Mouse (Mus musculus) hindbrain, embryonic 12.5 days (tissue): ENCODE results near the gene Fzd9. TPM values are rescaled to one million over a fixed set of nuclear protein-coding genes. Genes with fewer than 3 reads are reported as not detected.

Experiments
- ATAC-seq: fragments of 200-750 bp; cut with Nextera tagmentation; 2 replicates; pipeline ENCODE4 v1.8.0; 2017; ENCODE audit warnings: moderate TSS enrichment; ENCODE audit not compliant: low FRiP score
- H3K27ac ChIP-seq: fragments of 300-500 bp; sonication (generic); 2 replicates; pipeline ENCODE4 v1.5.1; 2016; ENCODE audit warnings: mild to moderate bottlenecking
- H3K27me3 ChIP-seq: fragments of 300-500 bp; sonication (generic); 2 replicates; pipeline ENCODE4 v1.6.1; 2016; ENCODE audit warnings: mild to moderate bottlenecking
- H3K36me3 ChIP-seq: fragments of 300-500 bp; sonication (generic); 2 replicates; pipeline ENCODE4 v1.6.1; 2016; ENCODE audit warnings: mild to moderate bottlenecking
- H3K4me1 ChIP-seq: fragments of 300-500 bp; sonication (generic); 2 replicates; pipeline ENCODE4 v1.6.1; 2016
- H3K4me2 ChIP-seq: fragments of 300-500 bp; sonication (generic); replicated peaks from 2 replicates; pipeline ENCODE4 v1.6.1; 2016; ENCODE audit warnings: mild to moderate bottlenecking
- H3K4me3 ChIP-seq: fragments of 300-500 bp; sonication (generic); 2 replicates; pipeline ENCODE4 v1.5.1; 2016; ENCODE audit warnings: mild to moderate bottlenecking
- H3K9ac ChIP-seq: fragments of 300-500 bp; sonication (generic); 2 replicates; pipeline ENCODE4 v1.6.1; 2016; ENCODE audit warnings: mild to moderate bottlenecking, moderate library complexity
- H3K9me3 ChIP-seq: fragments of 300-500 bp; sonication (generic); replicated peaks from 2 replicates; pipeline ENCODE4 v1.6.1; 2016; ENCODE audit warnings: mild to moderate bottlenecking
- WGBS: fragments of 180-500 bp; shearing (Covaris S2); methylation state at CpG from one replicate; pipeline ENCODE4 v1.1.7; 2016; 5-methylcytosine and 5-hydroxymethylcytosine counted together
- polyA plus RNA-seq: library from polyadenylated mRNA; unstranded; fragments of >200 nt; fragmentation: Nextera tagmentation; extraction: Ambion mirVana; gene quantifications from 2 replicates; pipeline ENCODE4 v1.2.1, GENCODE M21; 2016

Fzd9 gene
- 16.0 and 16.2 TPM in 2 replicates for polyA plus RNA-seq

DNA sequence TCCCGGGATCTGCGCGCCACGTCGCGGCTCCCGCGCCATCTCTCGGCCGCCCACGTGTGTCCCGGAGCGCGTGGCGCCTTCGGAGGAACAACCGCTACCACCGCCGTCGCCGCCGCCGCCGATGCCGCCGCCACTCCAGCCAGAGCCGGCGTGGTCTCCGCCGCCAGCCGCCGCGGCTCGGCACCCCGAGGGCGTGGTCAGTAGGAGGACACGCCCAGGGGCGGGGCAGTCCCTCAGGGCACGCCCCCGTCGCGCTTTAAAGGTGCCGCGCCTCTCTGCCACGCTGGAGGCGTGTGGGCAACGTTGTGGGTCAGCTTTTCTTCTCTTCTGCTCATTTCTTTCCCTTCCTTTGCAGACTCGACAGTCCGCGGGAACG, at the start of gene Fzd9:
TSS of gene Fzd9 (minus strand) at position 152 of the 376 bp plus-strand sequence.
- peak within 1 kb of the TSS; percentile 72 for H3K9ac ChIP-seq
- WGBS = 0% methylated on average over 42 of the region's 51 CpGs
- H3K27me3 ChIP-seq = peaks cover 20% of the 10 kb centered on the region
- H3K4me1 ChIP-seq = peaks cover 54% of the 10 kb centered on the region
- peak within 1 kb of the TSS; percentile 68 for H3K4me3 ChIP-seq
- ATAC-seq = peak; percentile 65
- peaks cover 13% of the 10 kb centered on the region for H3K36me3 ChIP-seq
- peaks cover 2% of the 10 kb centered on the region; the same call in 1 of the 2 replicates for H3K9me3 ChIP-seq
- peak within 1 kb of the TSS; percentile 94 for H3K4me2 ChIP-seq
- H3K27ac ChIP-seq = peak within 1 kb of the TSS; percentile 55

DNA sequence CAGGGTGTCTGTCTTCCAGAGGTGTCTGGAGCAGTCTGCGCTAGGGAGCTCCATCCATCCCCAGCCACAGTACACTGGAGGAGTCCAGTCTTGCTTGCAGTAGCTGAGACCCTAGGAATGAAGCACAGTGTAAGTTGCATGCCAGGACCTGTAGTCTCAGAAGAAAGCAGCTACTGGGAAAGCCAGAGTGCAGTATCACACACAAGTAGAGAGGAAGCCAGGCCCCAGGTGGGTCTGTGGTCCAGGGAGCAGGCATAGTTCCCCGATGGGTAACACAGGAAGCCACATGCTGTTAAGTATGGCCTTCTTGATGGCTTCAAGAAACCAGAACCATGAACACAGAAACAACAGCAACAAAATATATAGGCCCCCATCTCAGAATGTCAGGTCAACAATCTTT, 41.0 kb upstream of the Fzd9 start:
- Histone ChIP-seq H3K9ac (no peak overlapping the region), H3K9me3 (no peaks in the 10 kb centered on the region), H3K36me3 (no peaks in the 10 kb centered on the region), H3K27me3 (no peaks in the 10 kb centered on the region), H3K4me2 (no peak overlapping the region), H3K27ac (no peak overlapping the region), H3K4me1 (0 out of 2 replicates have a peak, but pooled peaks cover 5% of the 10 kb centered on the region), H3K4me3 (no peak overlapping the region)
- no peak for ATAC-seq
- 85% methylated on average over 2 of the region's 2 CpGs for WGBS

GRCm38 (mm10) chr5:135291193-135291592, 40.2 kb upstream of the Fzd9 start:
- Histone ChIP-seq H3K4me3 (no peak overlapping the region), H3K27ac (no peak overlapping the region), H3K4me2 (no peak overlapping the region), H3K9ac (no peak overlapping the region), H3K4me1 (0 out of 2 replicates have a peak, but pooled peaks cover 5% of the 10 kb centered on the region), H3K9me3 (no peaks in the 10 kb centered on the region), H3K36me3 (no peaks in the 10 kb centered on the region), H3K27me3 (no peaks in the 10 kb centered on the region)
- WGBS = 44% methylated on average over 4 of the region's 4 CpGs
- no peak for ATAC-seq

DNA sequence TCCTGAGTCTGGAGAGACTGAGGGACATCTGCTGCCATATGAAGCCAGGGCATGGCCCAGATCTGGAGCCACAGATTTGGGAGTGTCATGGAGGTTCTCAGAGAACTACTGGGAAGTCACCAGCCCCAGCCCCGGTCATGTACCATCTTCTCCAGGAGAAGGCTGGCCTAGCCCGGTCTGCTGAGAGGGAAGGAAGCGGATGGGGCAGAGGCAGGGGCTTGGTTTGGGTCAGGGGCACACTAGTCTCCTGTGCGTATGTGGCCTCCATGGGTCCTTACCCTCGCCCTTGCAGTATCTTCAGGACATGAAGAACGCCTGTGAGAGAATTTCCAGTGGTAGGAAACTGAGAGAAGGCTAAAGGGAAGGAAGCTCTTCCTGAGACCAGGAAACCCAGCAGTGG, 39.7 kb upstream of the Fzd9 start:
- H3K27ac ChIP-seq = no peak overlapping the region
- no peaks in the 10 kb centered on the region for H3K36me3 ChIP-seq
- no peak overlapping the region for H3K9ac ChIP-seq
- no peak overlapping the region for H3K4me2 ChIP-seq
- H3K4me3 ChIP-seq = no peak overlapping the region
- no peaks in the 10 kb centered on the region for H3K27me3 ChIP-seq
- ATAC-seq = no peak
- H3K9me3 ChIP-seq = no peaks in the 10 kb centered on the region
- WGBS = 76% methylated on average over 6 of the region's 6 CpGs
- H3K4me1 ChIP-seq = 0 out of 2 replicates have a peak, but pooled peaks cover 5% of the 10 kb centered on the region

- Histone ChIP-seq H3K4me3 (no peak overlapping the region), H3K4me1 (0 out of 2 replicates have a peak, but pooled peaks cover 5% of the 10 kb centered on the region), H3K9ac (no peak overlapping the region), H3K27me3 (no peaks in the 10 kb centered on the region), H3K9me3 (peaks cover 2% of the 10 kb centered on the region; the same call in 1 of the 2 replicates), H3K4me2 (no peak overlapping the region), H3K27ac (no peak overlapping the region), H3K36me3 (no peaks in the 10 kb centered on the region)
- 85% methylated on average over 5 of the region's 5 CpGs for WGBS
- no peak for ATAC-seq
Observed at GRCm38 (mm10) chr5:135286926-135287325, 35.9 kb upstream of the Fzd9 start.

- peak; percentile 66 for ATAC-seq
- no peaks in the 10 kb centered on the region for H3K27me3 ChIP-seq
- no peak overlapping the region for H3K4me3 ChIP-seq
- no peak overlapping the region for H3K27ac ChIP-seq
- H3K9ac ChIP-seq = no peak overlapping the region
- no peak overlapping the region for H3K4me2 ChIP-seq
- WGBS = 2% methylated on average over 6 of the region's 6 CpGs
- 0 out of 2 replicates have a peak, but pooled peaks cover 3% of the 10 kb centered on the region for H3K4me1 ChIP-seq
- no peaks in the 10 kb centered on the region for H3K36me3 ChIP-seq
- peaks cover 2% of the 10 kb centered on the region; the same call in 1 of the 2 replicates for H3K9me3 ChIP-seq
Observed at GRCm38 (mm10) chr5:135286185-135286584, 35.2 kb upstream of the Fzd9 start.

DNA sequence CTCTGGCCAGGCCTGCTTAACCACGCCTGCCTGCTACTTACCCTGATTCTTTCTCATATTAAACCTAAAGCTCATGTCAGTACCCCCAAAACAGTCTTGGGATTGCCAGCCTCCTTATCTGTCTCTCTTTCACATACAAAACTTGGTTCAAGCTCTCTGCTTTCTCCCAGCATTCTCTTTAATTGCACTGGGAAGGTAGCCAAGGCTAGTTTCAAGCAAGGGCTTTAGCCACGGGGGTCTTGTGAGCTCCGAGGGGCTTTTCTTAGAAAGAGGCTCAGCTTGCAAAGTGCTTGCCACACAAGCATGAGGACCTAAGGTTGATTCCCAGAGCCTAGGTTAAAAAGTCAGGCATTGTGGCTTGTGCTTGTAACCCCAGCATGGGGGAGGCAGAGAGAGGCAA, 34.2 kb upstream of the Fzd9 start:
- Histone ChIP-seq H3K9me3 (peaks cover 2% of the 10 kb centered on the region; the same call in 1 of the 2 replicates), H3K27ac (no peak overlapping the region), H3K4me2 (no peak overlapping the region)

GRCm38 (mm10) chr5:135280226-135280625, 29.2 kb upstream of the Fzd9 start:
- Histone ChIP-seq H3K9me3 (peaks cover 2% of the 10 kb centered on the region; the same call in 1 of the 2 replicates), H3K36me3 (no peaks in the 10 kb centered on the region), H3K4me2 (no peak overlapping the region), H3K4me3 (no peak overlapping the region), H3K9ac (no peak overlapping the region), H3K27me3 (peaks cover 12% of the 10 kb centered on the region), H3K27ac (no peak overlapping the region), H3K4me1 (peaks cover 12% of the 10 kb centered on the region; the same call in 1 of the 2 replicates)
- no peak for ATAC-seq
- WGBS = 81% methylated on average over 9 of the region's 9 CpGs

More for the DNA sequence above, 34.2 kb upstream of the Fzd9 start:
- H3K4me1 ChIP-seq = no peaks in the 10 kb centered on the region
- H3K4me3 ChIP-seq = no peak overlapping the region
- no peaks in the 10 kb centered on the region for H3K27me3 ChIP-seq
- H3K36me3 ChIP-seq = no peaks in the 10 kb centered on the region
- WGBS = 69% methylated on average over 3 of the region's 3 CpGs
- no peak overlapping the region for H3K9ac ChIP-seq
- ATAC-seq = no peak

GRCm38 (mm10) chr5:135276597-135276996, 25.6 kb upstream of the Fzd9 start:
- WGBS = 5% methylated on average over 36 of the region's 36 CpGs
- Histone ChIP-seq H3K36me3 (no peaks in the 10 kb centered on the region), H3K27ac (no peak overlapping the region), H3K9me3 (no peaks in the 10 kb centered on the region), H3K4me2 (peak overlapping the region; percentile 38), H3K4me3 (peak overlapping the region; percentile 10), H3K4me1 (peaks cover 31% of the 10 kb centered on the region), H3K27me3 (peaks cover 15% of the 10 kb centered on the region), H3K9ac (peak overlapping the region; percentile 2; the same call in 1 of the 2 replicates)
- no peak for ATAC-seq

DNA sequence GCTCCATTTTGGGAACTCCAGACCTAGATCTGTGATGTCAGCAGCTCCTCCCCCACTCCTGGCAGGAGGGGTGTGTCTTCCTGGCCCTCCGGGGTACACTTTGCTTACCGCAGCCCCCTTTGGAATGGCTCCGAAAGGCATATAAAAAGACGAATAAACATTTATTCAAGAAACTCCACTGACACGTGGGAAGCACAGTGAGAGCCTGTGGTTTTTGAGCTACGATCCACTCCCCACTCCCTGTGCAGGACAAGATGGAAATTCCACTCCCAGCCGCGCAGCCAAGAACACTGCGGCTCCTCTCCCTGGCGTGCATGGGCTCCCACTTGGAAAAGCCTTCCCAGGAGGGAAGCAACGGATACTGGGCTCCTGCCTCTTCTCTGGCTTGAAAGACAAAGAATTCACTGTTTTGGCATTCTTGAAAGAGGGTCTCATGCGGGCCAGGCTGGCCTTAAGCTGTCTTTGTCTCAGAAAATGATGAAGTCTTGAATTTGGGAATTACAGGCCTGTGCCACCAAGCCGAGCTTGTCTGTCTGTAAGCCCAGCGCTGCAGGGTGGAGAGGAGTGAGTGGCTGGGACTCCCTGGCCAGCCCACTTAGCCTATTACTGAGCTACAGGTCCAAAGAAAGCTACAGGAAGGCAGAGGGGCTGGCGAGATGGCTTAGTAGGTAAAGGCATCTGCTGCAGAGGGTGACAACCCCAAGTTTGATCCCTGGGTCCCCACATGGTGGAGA, 23.8 kb upstream of the Fzd9 start:
- Histone ChIP-seq H3K27ac (peak overlapping the region; percentile 68), H3K36me3 (no peaks in the 10 kb centered on the region), H3K27me3 (peaks cover 15% of the 10 kb centered on the region), H3K4me2 (peak overlapping the region; percentile 9), H3K4me1 (peaks cover 33% of the 10 kb centered on the region), H3K4me3 (no peak overlapping the region), H3K9ac (no peak overlapping the region), H3K9me3 (no peaks in the 10 kb centered on the region)
- 9% methylated on average over 15 of the region's 15 CpGs for WGBS
- no peak for ATAC-seq

GRCm38 (mm10) chr5:135271563-135272165, 20.6 kb upstream of the Fzd9 start:
- no peaks in the 10 kb centered on the region for H3K9me3 ChIP-seq
- ATAC-seq = no peak
- no peak overlapping the region for H3K4me2 ChIP-seq
- no peak overlapping the region for H3K4me3 ChIP-seq
- H3K27ac ChIP-seq = 0 out of 2 replicates have a peak overlapping the region, but pooled peaks have one; percentile 30
- no peaks in the 10 kb centered on the region for H3K36me3 ChIP-seq
- no peak overlapping the region for H3K9ac ChIP-seq
- H3K27me3 ChIP-seq = peaks cover 13% of the 10 kb centered on the region
- H3K4me1 ChIP-seq = peaks cover 30% of the 10 kb centered on the region
- 57% methylated on average over 12 of the region's 12 CpGs for WGBS

GRCm38 (mm10) chr5:135270361-135270760, 19.3 kb upstream of the Fzd9 start:
- WGBS = 82% methylated on average over 4 of the region's 4 CpGs
- peaks cover 21% of the 10 kb centered on the region for H3K4me1 ChIP-seq
- H3K9me3 ChIP-seq = no peaks in the 10 kb centered on the region
- H3K4me2 ChIP-seq = no peak overlapping the region
- no peak overlapping the region for H3K9ac ChIP-seq
- peaks cover 3% of the 10 kb centered on the region for H3K27me3 ChIP-seq
- ATAC-seq = no peak
- H3K4me3 ChIP-seq = no peak overlapping the region
- H3K36me3 ChIP-seq = no peaks in the 10 kb centered on the region
- H3K27ac ChIP-seq = no peak overlapping the region
